Mouse (Mus musculus): ENCODE data around the gene Prr14.
A peak's percentile ranks its signal among the peaks of the same experiment; 100 is the strongest.
"Not testable (repeated sequence)": the region's sequence is repeated elsewhere in the genome, so short reads cannot be mapped to it uniquely, and the experiment has no call there.

The Prr14 gene

GRCm38 (mm10) chr7:127459311-127459710 lies at the start of gene Prr14:
Gene Prr14, plus strand, starts transcription at chr7:127459611.
- DNase-seq, result not testable (repeated sequence)

- DNase-seq, result no peak
Measured at GRCm38 (mm10) chr7:127411418-127411817, 48.0 kb upstream of the Prr14 start.

- peak; percentile 99 for DNase-seq
Measured at GRCm38 (mm10) chr7:127421388-127422191, 37.8 kb upstream of the Prr14 start, which contains the start of gene Zfp688. Gene Zfp688, minus strand, starts transcription at chr7:127422068.

- DNase-seq, result peak; percentile 96
Measured at GRCm38 (mm10) chr7:127422247-127422646, 37.2 kb upstream of the Prr14 start.

GRCm38 (mm10) chr7:127425291-127425690 lies 34.1 kb upstream of the Prr14 start:
- DNase-seq, result no peak

- DNase-seq, result no peak
Measured at GRCm38 (mm10) chr7:127425911-127426310, 33.5 kb upstream of the Prr14 start.

- DNase-seq, result peak; percentile 97
Measured at GRCm38 (mm10) chr7:127426354-127426753, 33.1 kb upstream of the Prr14 start.

- no peak for DNase-seq
Measured at GRCm38 (mm10) chr7:127435206-127435605, 24.2 kb upstream of the Prr14 start.

- DNase-seq, result peak; percentile 85
Measured at GRCm38 (mm10) chr7:127437724-127438123, 21.7 kb upstream of the Prr14 start.

- no peak for DNase-seq
Measured at GRCm38 (mm10) chr7:127443976-127444375, 15.4 kb upstream of the Prr14 start.

- peak; percentile 100 for DNase-seq
Measured at GRCm38 (mm10) chr7:127448521-127449300, 10.7 kb upstream of the Prr14 start, which contains the start of gene Zfp689. Gene Zfp689, minus strand, starts transcription at chr7:127449158.

GRCm38 (mm10) chr7:127449966-127450365 lies 9.4 kb upstream of the Prr14 start:
- DNase-seq, result peak; percentile 82

GRCm38 (mm10) chr7:127453056-127453455 lies 6.4 kb upstream of the Prr14 start:
- peak; percentile 70 for DNase-seq

GRCm38 (mm10) chr7:127454905-127455304 lies 4.5 kb upstream of the Prr14 start:
- DNase-seq, result peak; percentile 70

GRCm38 (mm10) chr7:127458371-127459122 lies 864 bp upstream of the Prr14 start:
- DNase-seq, result not testable (repeated sequence)

- DNase-seq, result no peak
Measured at GRCm38 (mm10) chr7:127465191-127465590, 5.8 kb downstream of the Prr14 start.

GRCm38 (mm10) chr7:127465670-127466069 lies 6.3 kb downstream of the Prr14 start:
- not testable (repeated sequence) for DNase-seq

- no peak for DNase-seq
Measured at GRCm38 (mm10) chr7:127466606-127467005, 7.2 kb downstream of the Prr14 start.

- DNase-seq, result peak; percentile 94
Measured at GRCm38 (mm10) chr7:127470011-127470715, 10.8 kb downstream of the Prr14 start.

- peak; percentile 100 for DNase-seq
Measured at GRCm38 (mm10) chr7:127470743-127471645, 11.6 kb downstream of the Prr14 start.

- no peak for DNase-seq
Measured at GRCm38 (mm10) chr7:127471646-127472010, 12.2 kb downstream of the Prr14 start.

Measured in heart, adult 11 months (tissue).